25 mouse cellular contexts compared by ENCODE assay signal in genomic region chr1:90779072-90779471, GRCm38 (mm10).
DNase-seq lines count a peak whose midpoint lies in the region; ATAC-seq and TF ChIP-seq lines count a peak whose summit lies in the region.
"Had no signal": no experiment of that assay in that cellular context is flagged by ENCODE, and none has a peak within 500 bp of the region (broad histone marks: within the 10 kb centered on the region; RNA-seq: fewer than 3 reads in every experiment).

No protein-coding gene starts in this region.

- TF ChIP-seq CTCF in hindbrain, postnatal 0 days (IDR thresholded peaks at IDR 0.05; ENCODE audit: low read depth) = no peak

- H3K4me1 ChIP-seq in hindbrain, postnatal 0 days (ENCODE audit: insufficient read depth, low read length) = no peaks in the 10 kb centered on the region
- peaks cover 3% of the 10 kb centered on the region for H3K4me1 ChIP-seq in hindbrain, embryonic 16.5 days (ENCODE audit: control insufficient read depth, insufficient read depth, low read depth, low read length)
- H3K4me1 ChIP-seq in forebrain, embryonic 12.5 days = 0 out of 2 replicates have a peak, but pooled peaks cover 5% of the 10 kb centered on the region
- H3K4me1 ChIP-seq: forebrain, embryonic 15.5 days; liver, embryonic 15.5 days; megakaryocyte, embryonic 14.5 days had no signal

- no peaks in the 10 kb centered on the region for H3K27me3 ChIP-seq in hindbrain, postnatal 0 days (ENCODE audit: insufficient read depth, low read length)
- H3K27me3 ChIP-seq in hindbrain, embryonic 16.5 days (replicated peaks; ENCODE audit: control insufficient read depth, insufficient read depth, low read length) = no peaks in the 10 kb centered on the region
- no peaks in the 10 kb centered on the region for H3K27me3 ChIP-seq in forebrain, embryonic 12.5 days
- H3K27me3 ChIP-seq: forebrain, embryonic 15.5 days; heart, embryonic 15.5 days; liver, embryonic 15.5 days; midbrain, embryonic 12.5 days had no signal

- H3K27ac ChIP-seq in hindbrain, postnatal 0 days = no peak overlapping the region
- no peak overlapping the region for H3K27ac ChIP-seq in hindbrain, embryonic 16.5 days (ENCODE audit: low read depth, low read length)
- no peak overlapping the region for H3K27ac ChIP-seq in forebrain, embryonic 12.5 days
- H3K27ac ChIP-seq: forebrain, embryonic 15.5 days; heart, embryonic 10.5 days; heart, embryonic 15.5 days; limb, embryonic 12.5 days; liver, embryonic 15.5 days; midbrain, embryonic 12.5 days had no signal

- 55% methylated on average over 7 of the region's 7 CpGs for WGBS in hindbrain, postnatal 0 days
- WGBS in hindbrain, embryonic 16.5 days = 75% methylated on average over 7 of the region's 7 CpGs
- WGBS in forebrain, embryonic 12.5 days = 88% methylated on average over 7 of the region's 7 CpGs

- no peaks in the 10 kb centered on the region for H3K36me3 ChIP-seq in hindbrain, postnatal 0 days (ENCODE audit: insufficient read depth, low read length)
- H3K36me3 ChIP-seq in hindbrain, embryonic 16.5 days (ENCODE audit: control insufficient read depth, insufficient read depth, low read length) = no peaks in the 10 kb centered on the region
- H3K36me3 ChIP-seq in forebrain, embryonic 12.5 days (replicated peaks) = no peaks in the 10 kb centered on the region
- H3K36me3 ChIP-seq: forebrain, embryonic 15.5 days; G1E; heart, embryonic 10.5 days; liver, embryonic 15.5 days; midbrain, embryonic 12.5 days had no signal

- H3K9ac ChIP-seq in hindbrain, postnatal 0 days (replicated peaks; ENCODE audit: low read length) = no peak overlapping the region
- no peak overlapping the region for H3K9ac ChIP-seq in hindbrain, embryonic 16.5 days (ENCODE audit: low read depth, low read length)
- no peak overlapping the region for H3K9ac ChIP-seq in forebrain, embryonic 12.5 days
- H3K9ac ChIP-seq: forebrain, embryonic 15.5 days; heart, embryonic 15.5 days; limb, embryonic 12.5 days; liver, embryonic 15.5 days; lung, embryonic 14.5 days; midbrain, embryonic 12.5 days had no signal

- no peak overlapping the region for H3K4me2 ChIP-seq in hindbrain, postnatal 0 days (ENCODE audit: low read depth, low read length)
- H3K4me2 ChIP-seq in hindbrain, embryonic 16.5 days (ENCODE audit: low read length) = no peak overlapping the region
- H3K4me2 ChIP-seq in forebrain, embryonic 12.5 days = no peak overlapping the region
- H3K4me2 ChIP-seq: forebrain, embryonic 15.5 days; heart, embryonic 15.5 days; limb, embryonic 12.5 days; liver, embryonic 15.5 days; lung, embryonic 14.5 days; midbrain, embryonic 12.5 days had no signal

- ATAC-seq in hindbrain, postnatal 0 days = no peak
- no peak for ATAC-seq in hindbrain, embryonic 16.5 days
- no peak for ATAC-seq in forebrain, embryonic 12.5 days (ENCODE audit: low FRiP score)
- ATAC-seq: activated CD4-positive, CD25-positive, alpha-beta regulatory T cell, adult 4 months; forebrain, embryonic 15.5 days; intestine, embryonic 16.5 days had no signal

- H3K9me3 ChIP-seq in hindbrain, postnatal 0 days (ENCODE audit: low read length) = no peaks in the 10 kb centered on the region
- no peaks in the 10 kb centered on the region for H3K9me3 ChIP-seq in hindbrain, embryonic 16.5 days (ENCODE audit: control insufficient read depth, low read length)
- no peaks in the 10 kb centered on the region for H3K9me3 ChIP-seq in forebrain, embryonic 12.5 days
- H3K9me3 ChIP-seq: forebrain, embryonic 15.5 days; heart, embryonic 10.5 days; heart, embryonic 15.5 days; limb, embryonic 12.5 days; liver, embryonic 15.5 days; megakaryocyte, embryonic 14.5 days; midbrain, embryonic 12.5 days had no signal

- DNase-seq in adrenal gland, adult 8-10 months = peak; percentile 21
- DNase-seq in adrenal gland, postnatal 4 days (ENCODE audit: low spot score in 2 of 2) = no peak
- DNase-seq in hindbrain, postnatal 0 days (ENCODE audit: low spot score) = peak; percentile 62
- DNase-seq in NIH3T3 (ENCODE audit: low read depth) = peak; percentile 34
- peak; percentile 36 for DNase-seq in adrenal gland, postnatal 25 days
- DNase-seq in kidney, postnatal 14 days = no peak
- DNase-seq: cerebellum, adult 2 months; cerebellum, postnatal 36 days; kidney, postnatal 4 days; lung, embryonic 14.5 days; lung, postnatal 36 days; thymus, adult 2 months; thymus, postnatal 36 days had no signal

- H3K4me3 ChIP-seq in hindbrain, postnatal 0 days (ENCODE audit: low read length) = no peak overlapping the region
- H3K4me3 ChIP-seq in hindbrain, embryonic 16.5 days (ENCODE audit: low read length) = no peak overlapping the region
- no peak overlapping the region for H3K4me3 ChIP-seq in forebrain, embryonic 12.5 days (replicated peaks)
- H3K4me3 ChIP-seq: forebrain, embryonic 15.5 days; heart, embryonic 10.5 days; heart, embryonic 15.5 days; limb, embryonic 12.5 days; liver, embryonic 15.5 days; megakaryocyte, embryonic 14.5 days; midbrain, embryonic 12.5 days had no signal

Comparison
In these comparisons a context has a peak if more than half of its experiments do, and no peak if none do; other contexts are left out.
1. DNase-seq: peak in adrenal gland, adult 8-10 months (single experiment), hindbrain, postnatal 0 days (single experiment), NIH3T3 (single experiment) and adrenal gland, postnatal 25 days (single experiment); none in adrenal gland, postnatal 4 days (0 of 2) and kidney, postnatal 14 days (single experiment).